Mouse (Mus musculus) neural tube, embryonic 11.5 days (tissue): Measurements from ENCODE around the gene Thbd. TPM values are rescaled to one million over a fixed set of nuclear protein-coding genes. Genes with fewer than 3 reads are reported as not detected.

Experiments
- ATAC-seq: fragments of 200-750 bp; cut with Nextera tagmentation; 2 replicates; pipeline ENCODE4 v1.8.0; 2017; ENCODE audit warnings: moderate number of reproducible peaks, mild to moderate bottlenecking, moderate TSS enrichment, moderate library complexity; ENCODE audit not compliant: insufficient read depth, low FRiP score, low TSS enrichment
- DNase-seq: peaks from one replicate; pipeline ENCODE4 v3.0.0-alpha.2; 2015; ENCODE audit warnings: low spot score
- H3K27ac ChIP-seq: fragments of 300-500 bp; sonication (generic); 2 replicates; pipeline ENCODE4 v1.5.1; 2014; ENCODE audit warnings: low read depth, mild to moderate bottlenecking, low read length
- H3K27me3 ChIP-seq: fragments of 300-500 bp; sonication (generic); 2 replicates; pipeline ENCODE4 v1.6.1; 2014; ENCODE audit warnings: mild to moderate bottlenecking, low read length, mixed read lengths; ENCODE audit not compliant: control insufficient read depth, insufficient read depth
- H3K36me3 ChIP-seq: fragments of 300-500 bp; sonication (generic); 2 replicates; pipeline ENCODE4 v1.6.1; 2014; ENCODE audit warnings: mild to moderate bottlenecking, low read length, moderate library complexity, mixed read lengths; ENCODE audit not compliant: control insufficient read depth, insufficient read depth
- H3K4me1 ChIP-seq: fragments of 300-500 bp; sonication (generic); 2 replicates; pipeline ENCODE4 v1.6.1; 2014; ENCODE audit warnings: low read length, mixed read lengths; ENCODE audit not compliant: control insufficient read depth, insufficient read depth
- H3K4me2 ChIP-seq: fragments of 300-500 bp; sonication (generic); 2 replicates; pipeline ENCODE4 v1.6.1; 2014; ENCODE audit warnings: low read depth, mild to moderate bottlenecking, moderate library complexity
- H3K4me3 ChIP-seq: fragments of 300-500 bp; sonication (generic); 2 replicates; pipeline ENCODE4 v1.5.1; 2014; ENCODE audit warnings: low read depth, low read length
- H3K9ac ChIP-seq: fragments of 300-500 bp; sonication (generic); 2 replicates; pipeline ENCODE4 v1.6.1; 2014; ENCODE audit warnings: mild to moderate bottlenecking, low read length
- H3K9me3 ChIP-seq: fragments of 300-500 bp; sonication (generic); 2 replicates; pipeline ENCODE4 v1.6.1; 2016; ENCODE audit warnings: low read length; ENCODE audit not compliant: control insufficient read depth
- WGBS: fragments of 180-500 bp; shearing (Covaris S2); extraction: QIAGEN DNeasy Blood & Tissue Kit; methylation state at CpG from one replicate; pipeline ENCODE4 v1.1.7; 2014; 5-methylcytosine and 5-hydroxymethylcytosine counted together
- polyA plus RNA-seq: library from polyadenylated mRNA; unstranded; fragments of >200 nt; fragmentation: Nextera tagmentation; extraction: Ambion mirVana; gene quantifications from 2 replicates; pipeline ENCODE4 v1.2.1, GENCODE M21; 2014

The Thbd gene
- polyA plus RNA-seq, 1 experiment from 2014 or later = 6.4 TPM

GRCm38 (mm10) chr2:148397015-148397783 is 10.8 kb downstream of the Thbd start:
- ATAC-seq = no peak

DNA sequence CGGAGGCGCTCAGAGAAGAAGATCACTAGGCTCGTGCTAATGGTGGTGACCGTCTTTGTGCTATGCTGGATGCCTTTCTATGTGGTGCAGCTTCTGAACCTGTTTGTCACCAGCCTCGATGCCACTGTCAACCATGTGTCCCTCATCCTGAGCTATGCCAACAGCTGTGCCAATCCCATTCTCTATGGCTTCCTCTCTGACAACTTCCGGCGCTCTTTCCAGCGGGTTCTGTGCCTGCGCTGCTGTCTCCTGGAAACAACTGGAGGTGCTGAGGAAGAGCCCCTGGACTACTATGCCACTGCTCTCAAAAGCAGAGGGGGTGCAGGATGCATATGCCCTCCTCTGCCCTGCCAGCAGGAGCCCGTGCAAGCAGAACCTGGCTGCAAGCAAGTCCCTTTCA is 11.8 kb downstream of the Thbd start:
- peaks cover 23% of the 10 kb centered on the region for H3K27me3 ChIP-seq
- ATAC-seq = no peak

More at GRCm38 (mm10) chr2:148397015-148397783, 10.8 kb downstream of the Thbd start:
- Histone ChIP-seq H3K4me3 (no peak overlapping the region), H3K36me3 (no peaks in the 10 kb centered on the region), H3K27ac (no peak overlapping the region), H3K9ac (no peak overlapping the region), H3K4me2 (no peak overlapping the region), H3K9me3 (no peaks in the 10 kb centered on the region), H3K27me3 (peaks cover 23% of the 10 kb centered on the region), H3K4me1 (no peaks in the 10 kb centered on the region)
- 73% methylated on average over 11 of the region's 11 CpGs for whole genome bisulfite sequencing
- DNase-seq = no peak

DNA sequence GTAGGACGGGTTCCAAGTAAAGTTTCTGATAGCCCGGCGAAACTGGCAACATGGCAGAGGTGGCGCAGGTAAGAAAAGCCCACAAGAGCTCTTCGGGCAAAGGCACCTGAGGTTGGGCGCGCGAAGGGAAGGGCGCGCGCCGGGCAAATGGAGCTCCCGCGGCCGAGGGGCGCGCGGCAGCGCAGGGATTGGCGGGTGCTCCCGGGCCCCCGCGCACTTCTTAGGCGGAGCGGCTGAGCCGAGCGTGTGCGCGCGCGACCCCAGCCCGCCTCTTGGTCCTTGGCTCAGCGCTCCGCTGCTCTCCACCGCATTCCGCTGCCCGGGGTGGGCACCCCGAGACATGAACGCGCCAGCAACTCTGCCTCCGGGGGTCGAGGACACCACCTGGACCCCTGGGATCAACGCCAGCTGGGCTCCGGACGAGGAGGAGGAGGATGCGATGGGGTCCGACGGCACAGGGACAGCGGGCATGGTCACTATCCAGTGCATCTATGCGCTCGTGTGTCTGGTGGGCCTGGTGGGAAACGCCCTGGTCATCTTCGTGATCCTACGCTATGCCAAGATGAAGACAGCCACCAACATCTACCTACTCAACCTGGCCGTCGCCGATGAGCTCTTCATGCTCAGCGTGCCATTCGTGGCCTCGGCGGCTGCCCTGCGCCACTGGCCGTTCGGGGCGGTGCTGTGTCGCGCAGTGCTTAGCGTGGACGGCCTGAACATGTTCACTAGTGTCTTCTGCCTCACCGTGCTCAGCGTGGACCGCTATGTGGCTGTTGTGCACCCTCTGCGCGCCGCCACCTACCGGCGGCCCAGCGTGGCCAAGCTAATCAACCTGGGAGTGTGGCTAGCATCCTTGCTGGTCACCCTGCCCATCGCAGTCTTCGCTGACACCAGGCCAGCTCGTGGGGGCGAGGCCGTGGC is 12.6 kb downstream of the Thbd start, which contains the start of gene Sstr4:
Gene Sstr4, plus strand, starts transcription at position 214 of the 921 bp plus-strand sequence.
- peak within 1 kb of the TSS; percentile 41; the same call in 1 of the 2 replicates for H3K9ac ChIP-seq
- no peaks in the 10 kb centered on the region for H3K36me3 ChIP-seq
- H3K27me3 ChIP-seq = peaks cover 23% of the 10 kb centered on the region
- WGBS = 6% methylated on average over 70 of the region's 83 CpGs
- no peaks in the 10 kb centered on the region for H3K4me1 ChIP-seq
- H3K4me2 ChIP-seq = peak within 1 kb of the TSS; percentile 93
- H3K4me3 ChIP-seq = peak within 1 kb of the TSS; percentile 50
- peak; percentile 63 for DNase-seq
- H3K27ac ChIP-seq = no peak within 1 kb of the TSS
- no peaks in the 10 kb centered on the region for H3K9me3 ChIP-seq
- peak; percentile 86 for ATAC-seq

More for the DNA sequence above, 11.8 kb downstream of the Thbd start:
- no peak for DNase-seq
- Histone ChIP-seq H3K27ac (no peak overlapping the region), H3K9ac (no peak overlapping the region), H3K4me3 (no peak overlapping the region), H3K9me3 (no peaks in the 10 kb centered on the region), H3K36me3 (no peaks in the 10 kb centered on the region), H3K4me2 (no peak overlapping the region), H3K4me1 (no peaks in the 10 kb centered on the region)
- WGBS = 70% methylated on average over 10 of the region's 10 CpGs

- Histone ChIP-seq H3K9me3 (no peaks in the 10 kb centered on the region), H3K4me2 (no peak overlapping the region), H3K27ac (no peak overlapping the region), H3K4me3 (no peak overlapping the region), H3K4me1 (no peaks in the 10 kb centered on the region), H3K9ac (no peak overlapping the region), H3K36me3 (no peaks in the 10 kb centered on the region), H3K27me3 (peaks cover 23% of the 10 kb centered on the region)
- no peak for ATAC-seq
- no peak for DNase-seq
These were observed 14.1 kb downstream of the Thbd start for GRCm38 (mm10) chr2:148393846-148394245.

DNA sequence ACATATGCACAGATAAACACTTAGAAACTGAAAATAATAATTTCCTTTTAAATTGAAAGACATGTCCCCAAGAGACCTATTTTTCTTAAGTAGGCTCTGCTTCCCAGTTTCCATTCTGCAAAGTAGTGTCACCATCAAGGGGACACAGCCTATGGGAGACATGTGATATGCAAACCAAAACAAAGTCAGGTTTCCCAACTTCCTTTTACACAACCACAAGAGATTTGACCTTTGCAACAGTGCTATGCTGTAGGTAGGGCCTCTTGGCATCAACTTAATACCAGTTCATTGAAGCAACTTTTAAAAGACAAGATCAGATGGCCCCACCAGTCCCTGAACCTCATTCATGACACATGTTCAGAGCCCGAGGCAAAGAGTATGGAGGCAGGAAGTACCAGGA is 14.8 kb downstream of the Thbd start:
- H3K4me3 ChIP-seq = no peak overlapping the region
- H3K27me3 ChIP-seq = peaks cover 23% of the 10 kb centered on the region
- H3K4me1 ChIP-seq = no peaks in the 10 kb centered on the region
- H3K4me2 ChIP-seq = no peak overlapping the region
- ATAC-seq (no peak), DNase-seq (no peak)
- no peak overlapping the region for H3K27ac ChIP-seq
- 79% methylated on average over 1 of the region's 1 CpGs for WGBS
- H3K36me3 ChIP-seq = no peaks in the 10 kb centered on the region
- no peaks in the 10 kb centered on the region for H3K9me3 ChIP-seq
- H3K9ac ChIP-seq = no peak overlapping the region

GRCm38 (mm10) chr2:148387652-148388581 is 20.1 kb downstream of the Thbd start:
- Histone ChIP-seq H3K4me3 (no peak overlapping the region), H3K36me3 (no peaks in the 10 kb centered on the region), H3K4me2 (no peak overlapping the region), H3K4me1 (no peaks in the 10 kb centered on the region), H3K27ac (no peak overlapping the region), H3K9me3 (no peaks in the 10 kb centered on the region), H3K9ac (no peak overlapping the region), H3K27me3 (no peaks in the 10 kb centered on the region)
- no peak for ATAC-seq
- DNase-seq = no peak
- WGBS = 77% methylated on average over 6 of the region's 6 CpGs

DNA sequence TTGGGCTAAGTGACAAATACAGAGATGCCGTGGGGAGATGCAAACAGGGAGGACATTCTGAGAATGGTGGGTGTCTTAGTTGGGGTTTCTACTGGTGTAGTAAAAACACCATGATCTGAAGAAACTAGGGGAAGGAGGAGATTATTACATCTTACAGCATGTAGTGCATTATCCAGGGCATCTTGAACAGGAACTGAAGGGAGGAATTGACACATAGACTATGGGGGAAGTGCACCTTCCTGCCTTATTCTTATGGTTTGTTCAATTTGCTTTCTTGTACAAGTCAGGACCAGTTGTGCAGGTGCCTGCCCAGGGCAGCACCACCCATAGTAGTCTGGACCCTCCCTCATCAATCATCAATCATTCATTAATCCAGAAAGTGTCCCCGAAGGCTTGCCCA is 21.1 kb downstream of the Thbd start:
- H3K4me1 ChIP-seq = no peaks in the 10 kb centered on the region
- no peak overlapping the region for H3K27ac ChIP-seq
- 87% methylated on average over 2 of the region's 2 CpGs for WGBS
- no peak overlapping the region for H3K9ac ChIP-seq
- no peaks in the 10 kb centered on the region for H3K9me3 ChIP-seq
- no peaks in the 10 kb centered on the region for H3K36me3 ChIP-seq
- no peak overlapping the region for H3K4me3 ChIP-seq
- no peak overlapping the region for H3K4me2 ChIP-seq
- DNase-seq = no peak
- no peaks in the 10 kb centered on the region for H3K27me3 ChIP-seq
- ATAC-seq = no peak

- Histone ChIP-seq H3K4me3 (no peak overlapping the region), H3K36me3 (no peaks in the 10 kb centered on the region), H3K4me2 (no peak overlapping the region), H3K27me3 (no peaks in the 10 kb centered on the region), H3K27ac (no peak overlapping the region), H3K4me1 (no peaks in the 10 kb centered on the region), H3K9ac (no peak overlapping the region), H3K9me3 (no peaks in the 10 kb centered on the region)
- WGBS = 87% methylated on average over 3 of the region's 3 CpGs
- no peak for DNase-seq
- no peak for ATAC-seq
These were observed 21.5 kb downstream of the Thbd start for GRCm38 (mm10) chr2:148386476-148386875.
